Mouse (Mus musculus): ENCODE data around the gene Slc22a17. TPM values are rescaled to one million over a fixed set of nuclear protein-coding genes. Genes with fewer than 3 reads are reported as not detected.

Slc22a17 gene
- polyA plus RNA-seq, 1 experiment from 2014 or later = 1.1 TPM

- Histone ChIP-seq H3K27me3 (ENCODE audit: insufficient read depth, low read length) (no peaks in the 10 kb centered on the region), H3K4me2 (ENCODE audit: low read depth, low read length) (no peak overlapping the region), H3K36me3 (replicated peaks; ENCODE audit: insufficient read depth, low read length) (no peaks in the 10 kb centered on the region), H3K4me1 (ENCODE audit: insufficient read depth) (no peaks in the 10 kb centered on the region), H3K4me3 (ENCODE audit: low read depth, low read length) (no peak overlapping the region), H3K9me3 (ENCODE audit: low read length) (no peaks in the 10 kb centered on the region), H3K9ac (replicated peaks) (no peak overlapping the region), H3K27ac (ENCODE audit: low read depth) (no peak overlapping the region)
- 39% methylated on average over 6 of the region's 6 CpGs for WGBS (ENCODE audit: insufficient replicate concordance)
- ATAC-seq (no peak), DNase-seq (no peak)
- TF ChIP-seq EP300 (IDR thresholded peaks at IDR 0.05; ENCODE audit: low read depth) (no peak), CTCF (IDR thresholded peaks at IDR 0.05; ENCODE audit: low read depth) (no peak)
These were observed 23.9 kb upstream of the Slc22a17 start for GRCm38 (mm10) chr14:54936831-54937160.

DNA sequence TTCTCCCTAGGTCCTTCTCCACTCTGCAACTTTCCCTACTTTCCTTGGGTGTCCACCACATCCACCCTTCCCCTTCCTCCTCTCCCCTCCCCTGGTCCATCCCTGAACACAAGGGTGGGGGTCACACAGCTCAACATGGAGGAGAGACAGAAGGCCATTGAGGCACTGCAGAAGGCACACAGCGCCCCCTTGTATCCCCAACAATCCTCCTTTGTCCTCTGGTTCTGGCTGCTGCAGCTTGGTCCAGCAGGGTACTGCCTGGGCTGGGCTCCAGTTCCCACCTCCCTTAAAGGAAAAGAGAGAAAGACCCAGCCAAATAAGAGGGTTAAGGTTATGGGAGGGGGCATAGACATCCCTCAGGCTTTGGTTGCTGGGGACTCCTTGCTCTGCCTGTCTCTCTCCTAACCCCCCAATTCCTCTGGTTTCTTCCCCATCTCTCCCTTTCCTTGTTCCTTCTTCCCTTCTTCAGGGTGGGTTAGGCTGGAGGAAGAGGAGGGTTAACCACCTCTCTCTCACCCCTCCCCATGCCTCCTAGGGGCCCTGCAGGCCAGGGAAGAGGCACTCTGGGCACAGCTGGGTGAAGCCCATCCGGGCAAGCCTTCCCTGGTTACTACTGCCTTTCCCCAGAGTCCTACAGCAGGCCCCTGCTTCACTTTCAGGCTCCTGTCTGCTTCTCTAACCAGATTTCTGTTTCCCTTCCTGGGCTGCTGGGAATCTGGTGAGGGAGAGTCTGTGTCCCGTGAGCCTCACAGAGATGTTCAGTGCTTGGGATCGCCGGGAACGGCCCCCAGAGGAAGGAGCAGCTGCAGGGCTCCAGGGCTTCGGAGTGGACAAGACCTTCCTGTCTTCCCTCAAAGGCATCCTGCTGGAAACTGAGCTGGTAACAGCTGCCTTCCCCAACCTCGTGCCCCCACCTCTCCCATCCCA lies 23.2 kb upstream of the Slc22a17 start, which contains the start of gene Cmtm5:
Gene Cmtm5, plus strand, starts transcription at position 358 of the 927 bp plus-strand sequence.
- WGBS (ENCODE audit: insufficient replicate concordance) = 39% methylated on average over 8 of the region's 8 CpGs
- Histone ChIP-seq H3K4me2 (ENCODE audit: low read depth, low read length) (no peak within 1 kb of the TSS), H3K9me3 (ENCODE audit: low read length) (no peaks in the 10 kb centered on the region), H3K27ac (ENCODE audit: low read depth) (no peak within 1 kb of the TSS), H3K36me3 (replicated peaks; ENCODE audit: insufficient read depth, low read length) (no peaks in the 10 kb centered on the region), H3K27me3 (ENCODE audit: insufficient read depth, low read length) (no peaks in the 10 kb centered on the region), H3K9ac (replicated peaks) (no peak within 1 kb of the TSS), H3K4me3 (ENCODE audit: low read depth, low read length) (no peak within 1 kb of the TSS), H3K4me1 (ENCODE audit: insufficient read depth) (no peaks in the 10 kb centered on the region)
- TF ChIP-seq CTCF (IDR thresholded peaks at IDR 0.05; ENCODE audit: low read depth) (no peak), EP300 (IDR thresholded peaks at IDR 0.05; ENCODE audit: low read depth) (no peak)
- no peak for DNase-seq
- ATAC-seq = no peak

- H3K4me2 ChIP-seq (ENCODE audit: low read depth, low read length) = no peak within 1 kb of the TSS
- ATAC-seq = no peak
- no peak for DNase-seq
- no peaks in the 10 kb centered on the region for H3K4me1 ChIP-seq (ENCODE audit: insufficient read depth)
- H3K27me3 ChIP-seq (ENCODE audit: insufficient read depth, low read length) = peaks cover 15% of the 10 kb centered on the region
- H3K9me3 ChIP-seq (ENCODE audit: low read length) = no peaks in the 10 kb centered on the region
- 62% methylated on average over 6 of the region's 6 CpGs for WGBS (ENCODE audit: insufficient replicate concordance)
- no peak within 1 kb of the TSS for H3K4me3 ChIP-seq (ENCODE audit: low read depth, low read length)
- no peak within 1 kb of the TSS for H3K9ac ChIP-seq (replicated peaks)
- no peak within 1 kb of the TSS for H3K27ac ChIP-seq (ENCODE audit: low read depth)
- TF ChIP-seq CTCF (IDR thresholded peaks at IDR 0.05; ENCODE audit: low read depth) (no peak), EP300 (IDR thresholded peaks at IDR 0.05; ENCODE audit: low read depth) (no peak)
- H3K36me3 ChIP-seq (replicated peaks; ENCODE audit: insufficient read depth, low read length) = no peaks in the 10 kb centered on the region
These were observed 19.8 kb upstream of the Slc22a17 start, which contains the start of gene Il25 for GRCm38 (mm10) chr14:54932645-54933150. Il25 (plus strand) TSS chr14:54932695.

DNA sequence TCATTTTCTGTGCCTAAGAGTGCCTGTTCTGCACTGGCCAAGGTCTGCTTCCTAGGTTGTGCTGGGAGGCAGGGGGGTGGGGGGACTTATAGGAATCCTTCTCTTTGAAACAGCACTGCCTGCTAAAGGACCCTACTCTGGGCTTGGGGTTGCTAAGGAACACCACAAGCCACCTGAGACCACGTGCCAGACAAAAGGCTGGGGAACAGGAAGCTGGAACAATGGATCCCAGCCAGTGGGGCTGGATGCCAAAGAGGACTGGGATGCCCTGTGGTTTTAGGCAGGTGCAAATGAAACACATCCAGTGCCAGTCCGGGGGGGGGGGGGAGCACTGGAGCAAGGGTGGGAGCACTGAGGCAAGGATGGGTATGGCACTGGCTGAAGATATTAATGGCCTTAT lies 17.5 kb upstream of the Slc22a17 start:
- no peaks in the 10 kb centered on the region for H3K36me3 ChIP-seq (replicated peaks; ENCODE audit: insufficient read depth, low read length)
- ATAC-seq (no peak), DNase-seq (no peak)
- no peak overlapping the region for H3K4me3 ChIP-seq (ENCODE audit: low read depth, low read length)
- no peak overlapping the region for H3K9ac ChIP-seq (replicated peaks)
- no peaks in the 10 kb centered on the region for H3K9me3 ChIP-seq (ENCODE audit: low read length)
- H3K27ac ChIP-seq (ENCODE audit: low read depth) = no peak overlapping the region
- H3K4me1 ChIP-seq (ENCODE audit: insufficient read depth) = peaks cover 11% of the 10 kb centered on the region
- 23% methylated on average over 2 of the region's 2 CpGs for WGBS (ENCODE audit: insufficient replicate concordance)
- TF ChIP-seq CTCF (IDR thresholded peaks at IDR 0.05; ENCODE audit: low read depth) = no peak
- no peak for TF ChIP-seq EP300 (IDR thresholded peaks at IDR 0.05; ENCODE audit: low read depth)
- H3K27me3 ChIP-seq (ENCODE audit: insufficient read depth, low read length) = peaks cover 38% of the 10 kb centered on the region
- no peak overlapping the region for H3K4me2 ChIP-seq (ENCODE audit: low read depth, low read length)

GRCm38 (mm10) chr14:54929801-54930200 lies 16.9 kb upstream of the Slc22a17 start:
- H3K27me3 ChIP-seq (ENCODE audit: insufficient read depth, low read length) = peaks cover 44% of the 10 kb centered on the region
- H3K27ac ChIP-seq (ENCODE audit: low read depth) = no peak overlapping the region
- WGBS (ENCODE audit: insufficient replicate concordance) = 62% methylated on average over 5 of the region's 5 CpGs
- no peak for DNase-seq
- no peak overlapping the region for H3K9ac ChIP-seq (replicated peaks)
- H3K4me2 ChIP-seq (ENCODE audit: low read depth, low read length) = no peak overlapping the region
- H3K9me3 ChIP-seq (ENCODE audit: low read length) = no peaks in the 10 kb centered on the region
- no peaks in the 10 kb centered on the region for H3K36me3 ChIP-seq (replicated peaks; ENCODE audit: insufficient read depth, low read length)
- ATAC-seq = no peak
- no peak for TF ChIP-seq CTCF (IDR thresholded peaks at IDR 0.05; ENCODE audit: low read depth)
- no peak for TF ChIP-seq EP300 (IDR thresholded peaks at IDR 0.05; ENCODE audit: low read depth)
- H3K4me1 ChIP-seq (ENCODE audit: insufficient read depth) = peaks cover 11% of the 10 kb centered on the region
- H3K4me3 ChIP-seq (ENCODE audit: low read depth, low read length) = no peak overlapping the region

- ATAC-seq = no peak
- Histone ChIP-seq H3K27ac (ENCODE audit: low read depth) (no peak overlapping the region), H3K9me3 (ENCODE audit: low read length) (no peaks in the 10 kb centered on the region), H3K4me3 (ENCODE audit: low read depth, low read length) (no peak overlapping the region), H3K4me2 (ENCODE audit: low read depth, low read length) (no peak overlapping the region), H3K4me1 (ENCODE audit: insufficient read depth) (peaks cover 11% of the 10 kb centered on the region), H3K36me3 (replicated peaks; ENCODE audit: insufficient read depth, low read length) (no peaks in the 10 kb centered on the region), H3K9ac (replicated peaks) (no peak overlapping the region), H3K27me3 (ENCODE audit: insufficient read depth, low read length) (peaks cover 50% of the 10 kb centered on the region)
- no peak for TF ChIP-seq EP300 (IDR thresholded peaks at IDR 0.05; ENCODE audit: low read depth)
- no peak for TF ChIP-seq CTCF (IDR thresholded peaks at IDR 0.05; ENCODE audit: low read depth)
- DNase-seq = no peak
- WGBS (ENCODE audit: insufficient replicate concordance) = 21% methylated on average over 7 of the region's 7 CpGs
These were observed 14.4 kb upstream of the Slc22a17 start for GRCm38 (mm10) chr14:54927296-54927695.

Measured in liver, postnatal 0 days (tissue).